Mouse (Mus musculus) hindbrain, postnatal 0 days (tissue): ENCODE results near the gene Mtss1l. TPM values are rescaled to one million over a fixed set of nuclear protein-coding genes. Genes with fewer than 3 reads are reported as not detected.
A peak's percentile ranks its signal among the peaks of the same experiment; 100 is the strongest.

Source experiments
- ATAC-seq: fragments of 200-750 bp; cut with Nextera tagmentation; 2 replicates; pipeline ENCODE4 v1.8.0; 2017; ENCODE audit warnings: mild to moderate bottlenecking, moderate TSS enrichment, moderate library complexity
- DNase-seq: peaks from one replicate; pipeline ENCODE4 v3.0.0-alpha.2; 2015; ENCODE audit warnings: low spot score
- H3K27ac ChIP-seq: fragments of 300-500 bp; sonication (generic); 2 replicates; pipeline ENCODE4 v1.5.1; 2014; ENCODE audit warnings: mild to moderate bottlenecking
- H3K27me3 ChIP-seq: fragments of 300-500 bp; sonication (generic); 2 replicates; pipeline ENCODE4 v1.6.1; 2014; ENCODE audit warnings: low read length, mixed read lengths; ENCODE audit not compliant: insufficient read depth
- H3K36me3 ChIP-seq: fragments of 300-500 bp; sonication (generic); 2 replicates; pipeline ENCODE4 v1.6.1; 2014; ENCODE audit warnings: low read length, mixed read lengths; ENCODE audit not compliant: insufficient read depth
- H3K4me1 ChIP-seq: fragments of 300-500 bp; sonication (generic); 2 replicates; pipeline ENCODE4 v1.6.1; 2014; ENCODE audit warnings: antibody characterized with exemption, low read length, mixed read lengths; ENCODE audit not compliant: insufficient read depth
- H3K4me2 ChIP-seq: fragments of 300-500 bp; sonication (generic); 2 replicates; pipeline ENCODE4 v1.6.1; 2014; ENCODE audit warnings: low read depth, mild to moderate bottlenecking, low read length, moderate library complexity, mixed read lengths
- H3K4me3 ChIP-seq: fragments of 300-500 bp; sonication (generic); 2 replicates; pipeline ENCODE4 v1.5.1; 2014; ENCODE audit warnings: low read length
- H3K9ac ChIP-seq: fragments of 300-500 bp; sonication (generic); replicated peaks from 2 replicates; pipeline ENCODE4 v1.6.1; 2014; ENCODE audit warnings: mild to moderate bottlenecking, low read length, moderate library complexity, mixed read lengths
- H3K9me3 ChIP-seq: fragments of 300-500 bp; sonication (generic); 2 replicates; pipeline ENCODE4 v1.6.1; 2016; ENCODE audit warnings: low read length, mixed read lengths
- CTCF ChIP-seq: IDR thresholded peaks from 2 replicates; pipeline ENCODE4 v1.5.1; 2016; ENCODE audit warnings: antibody characterized with exemption, control low read depth, low read depth
- WGBS: fragments of 180-500 bp; shearing (Covaris S2); extraction: QIAGEN DNeasy Blood & Tissue Kit; methylation state at CpG from one replicate; pipeline ENCODE4 v1.1.7; 2014; 5-methylcytosine and 5-hydroxymethylcytosine counted together
- polyA plus RNA-seq: library from polyadenylated mRNA; unstranded; fragments of >200 nt; fragmentation: Nextera tagmentation; extraction: Ambion mirVana; gene quantifications from 2 replicates; pipeline ENCODE4 v1.2.1, GENCODE M21; 2015
- total RNA-seq: library from RNA; depleted of rRNA; stranded (reverse); fragments of >200 nt; gene quantifications from 2 replicates; pipeline ENCODE4 v1.2.3, GENCODE M21; 2014

Gene Mtss1l
- total and polyA plus RNA-seq, 2 experiments from 2014 or later = 32.9 to 81.0 TPM

DNA sequence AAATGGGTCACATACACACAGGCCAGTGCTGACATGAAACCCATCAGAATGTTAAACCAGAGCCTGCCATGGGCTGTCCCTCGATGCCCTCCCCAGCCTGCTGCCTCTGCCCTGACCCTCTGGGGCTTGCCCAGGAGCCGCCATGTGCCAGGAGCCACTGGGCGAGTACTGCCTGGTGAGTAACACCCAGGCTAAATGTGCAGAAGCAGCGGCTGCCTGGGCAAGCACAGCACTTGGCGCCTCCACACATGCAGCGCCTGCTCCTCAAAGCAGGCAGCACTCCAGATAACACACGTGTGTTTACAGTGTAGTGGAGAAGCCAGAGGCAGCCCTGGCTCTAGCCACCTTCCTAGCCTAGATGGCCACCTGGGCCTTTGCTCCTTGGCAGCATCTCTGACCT is 8.2 kb upstream of the Mtss1l start:
- H3K4me3 ChIP-seq = no peak overlapping the region
- 80% methylated on average over 7 of the region's 7 CpGs for WGBS
- no peaks in the 10 kb centered on the region for H3K27me3 ChIP-seq
- no peaks in the 10 kb centered on the region for H3K9me3 ChIP-seq
- DNase-seq (no peak), ATAC-seq (no peak)
- peaks cover 18% of the 10 kb centered on the region for H3K36me3 ChIP-seq
- TF ChIP-seq CTCF = no peak
- no peak overlapping the region for H3K4me2 ChIP-seq
- H3K9ac ChIP-seq = no peak overlapping the region
- H3K27ac ChIP-seq = no peak overlapping the region
- peaks cover 36% of the 10 kb centered on the region for H3K4me1 ChIP-seq

DNA sequence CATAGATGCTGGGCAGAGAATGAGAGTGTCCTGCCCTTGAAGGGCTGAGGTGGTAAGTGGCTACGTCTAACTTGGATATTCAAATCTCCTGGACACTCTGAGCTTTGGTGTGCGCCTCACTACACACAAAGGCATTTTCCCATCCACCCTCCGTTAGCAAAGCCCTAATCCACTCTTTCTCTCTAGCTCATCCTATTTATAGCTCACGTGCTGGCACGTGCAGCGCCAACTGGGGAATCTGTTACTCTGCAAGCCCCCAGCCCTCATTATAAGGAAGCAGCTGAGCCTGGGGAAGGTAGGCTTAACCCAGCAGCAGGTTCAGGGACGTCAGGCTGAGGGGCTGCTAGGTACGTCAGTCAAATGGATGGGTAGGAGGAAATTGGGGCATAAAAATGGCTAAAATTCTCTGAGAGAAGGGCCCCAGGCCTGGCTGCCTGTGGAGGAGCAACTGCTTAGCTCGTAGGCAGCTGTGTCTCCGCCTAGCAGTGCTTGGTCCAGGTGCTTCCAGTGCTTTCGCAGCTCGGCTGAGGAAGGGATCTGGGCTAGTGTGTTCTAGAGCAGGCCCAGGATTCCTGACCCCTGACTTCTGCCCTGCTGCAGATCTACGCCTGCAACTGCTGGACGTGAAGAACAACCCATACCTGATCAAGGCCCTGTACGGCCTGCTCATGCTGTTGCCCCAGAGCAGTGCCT is 6.3 kb upstream of the Mtss1l start:
- H3K27me3 ChIP-seq = no peaks in the 10 kb centered on the region
- DNase-seq = peak; percentile 71
- 0 out of 2 replicates have a peak, but pooled peaks have one; percentile 19 for ATAC-seq
- TF ChIP-seq CTCF = no peak
- H3K9ac ChIP-seq = peak overlapping the region; percentile 38
- H3K9me3 ChIP-seq = no peaks in the 10 kb centered on the region
- H3K36me3 ChIP-seq = peaks cover 18% of the 10 kb centered on the region
- H3K4me1 ChIP-seq = peaks cover 51% of the 10 kb centered on the region
- WGBS = 53% methylated on average over 15 of the region's 15 CpGs
- H3K4me2 ChIP-seq = no peak overlapping the region
- H3K27ac ChIP-seq = peak overlapping the region; percentile 83
- H3K4me3 ChIP-seq = no peak overlapping the region

DNA sequence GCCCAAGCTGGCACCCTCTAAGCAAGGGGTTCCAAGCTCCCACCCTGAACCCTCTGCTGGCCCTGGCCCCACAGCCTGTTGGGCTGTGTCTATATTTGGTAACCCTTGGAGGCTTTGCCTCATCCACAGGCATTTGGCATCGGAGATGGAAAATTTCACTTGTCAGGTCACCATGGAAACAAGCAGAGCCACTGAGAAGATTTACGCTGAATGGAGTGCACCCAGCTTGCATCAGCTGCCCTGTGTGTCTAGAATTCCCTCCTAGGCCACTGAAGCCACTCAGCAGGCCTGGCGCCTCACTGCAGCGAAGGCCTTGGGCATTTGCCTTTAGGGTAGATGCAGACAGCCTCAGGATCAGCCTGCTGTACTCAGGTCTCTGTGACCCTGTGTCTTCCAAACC is 5.2 kb upstream of the Mtss1l start:
- H3K4me1 ChIP-seq = peaks cover 59% of the 10 kb centered on the region
- ATAC-seq = peak; percentile 76
- H3K9ac ChIP-seq = no peak overlapping the region
- peak; percentile 89 for DNase-seq
- peaks cover 18% of the 10 kb centered on the region for H3K36me3 ChIP-seq
- no peak overlapping the region for H3K4me3 ChIP-seq
- H3K27ac ChIP-seq = peak overlapping the region; percentile 83
- no peaks in the 10 kb centered on the region for H3K27me3 ChIP-seq
- TF ChIP-seq CTCF = no peak
- no peak overlapping the region for H3K4me2 ChIP-seq
- WGBS = 11% methylated on average over 4 of the region's 4 CpGs
- H3K9me3 ChIP-seq = no peaks in the 10 kb centered on the region

DNA sequence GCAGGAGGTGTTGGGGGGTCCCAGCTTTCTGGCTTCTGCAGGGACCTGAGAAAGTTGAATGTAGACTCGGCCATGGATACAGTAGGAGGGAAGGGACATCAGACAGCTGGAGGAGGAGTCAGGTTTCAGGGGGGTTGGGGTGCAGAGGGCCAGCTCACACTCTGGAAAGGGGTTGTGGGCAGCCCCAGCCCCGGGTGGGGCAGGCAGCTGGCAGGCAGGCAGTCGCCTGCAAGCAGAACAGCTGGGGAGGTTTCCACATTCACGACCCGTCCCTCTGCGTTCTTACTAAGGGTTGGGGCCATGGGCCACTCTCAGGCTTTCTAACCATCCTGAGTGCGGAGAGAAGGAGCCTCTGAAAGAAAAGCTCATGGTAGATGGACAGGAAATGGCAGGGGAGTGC is 4.1 kb upstream of the Mtss1l start:
- no peak overlapping the region for H3K4me2 ChIP-seq
- no peak overlapping the region for H3K4me3 ChIP-seq
- H3K36me3 ChIP-seq = peaks cover 11% of the 10 kb centered on the region
- H3K9me3 ChIP-seq = no peaks in the 10 kb centered on the region
- no peaks in the 10 kb centered on the region for H3K27me3 ChIP-seq
- H3K9ac ChIP-seq = no peak overlapping the region
- DNase-seq (no peak), ATAC-seq (no peak)
- no peak for TF ChIP-seq CTCF
- peaks cover 55% of the 10 kb centered on the region for H3K4me1 ChIP-seq
- WGBS = 61% methylated on average over 7 of the region's 7 CpGs
- peak overlapping the region; percentile 83 for H3K27ac ChIP-seq

DNA sequence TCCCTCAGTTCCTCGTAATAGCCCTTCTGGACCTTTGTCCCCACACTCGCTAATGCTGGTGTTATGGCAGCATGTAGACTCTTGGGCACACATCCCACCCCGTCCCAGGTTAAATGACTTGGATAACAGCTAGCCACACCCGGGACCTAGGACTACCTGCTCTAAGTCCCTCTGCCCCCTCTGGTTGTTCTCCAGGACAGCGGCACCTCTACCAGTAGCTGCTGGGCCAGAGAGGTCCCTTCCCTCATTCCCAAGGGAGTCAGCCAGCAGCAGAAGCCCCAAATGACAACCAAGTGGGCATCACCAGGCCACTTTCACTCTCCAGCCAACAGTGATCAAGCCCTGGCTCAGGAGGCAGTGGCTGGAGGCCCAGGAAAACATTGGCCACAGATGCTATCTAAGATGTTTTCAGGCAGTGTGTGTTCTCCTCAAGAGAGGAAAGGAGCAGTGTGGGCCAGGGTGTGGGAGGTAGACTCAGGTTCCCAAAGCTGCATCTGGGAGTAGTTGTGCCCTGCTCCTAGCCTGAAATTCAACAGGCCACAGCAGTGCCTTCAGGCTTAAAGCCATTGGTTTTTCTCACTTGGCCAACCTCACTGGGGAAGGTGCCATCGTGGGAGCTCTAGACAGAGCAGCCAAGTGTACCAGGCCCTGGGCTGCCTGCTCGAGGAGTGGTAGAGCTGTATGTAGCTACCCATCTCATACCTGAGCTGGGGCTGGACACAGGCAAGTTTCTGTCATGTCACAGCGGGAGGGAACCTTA is 2.9 kb upstream of the Mtss1l start:
- TF ChIP-seq CTCF = no peak
- Histone ChIP-seq H3K36me3 (peaks cover 3% of the 10 kb centered on the region; the same call in 1 of the 2 replicates), H3K9ac (0 out of 2 replicates have a peak overlapping the region, but pooled peaks have one; percentile 28), H3K27ac (peak overlapping the region; percentile 98), H3K4me2 (no peak overlapping the region), H3K27me3 (no peaks in the 10 kb centered on the region), H3K4me3 (no peak overlapping the region), H3K4me1 (peaks cover 66% of the 10 kb centered on the region), H3K9me3 (no peaks in the 10 kb centered on the region)
- no peak for ATAC-seq
- no peak for DNase-seq
- 80% methylated on average over 8 of the region's 8 CpGs for WGBS

DNA sequence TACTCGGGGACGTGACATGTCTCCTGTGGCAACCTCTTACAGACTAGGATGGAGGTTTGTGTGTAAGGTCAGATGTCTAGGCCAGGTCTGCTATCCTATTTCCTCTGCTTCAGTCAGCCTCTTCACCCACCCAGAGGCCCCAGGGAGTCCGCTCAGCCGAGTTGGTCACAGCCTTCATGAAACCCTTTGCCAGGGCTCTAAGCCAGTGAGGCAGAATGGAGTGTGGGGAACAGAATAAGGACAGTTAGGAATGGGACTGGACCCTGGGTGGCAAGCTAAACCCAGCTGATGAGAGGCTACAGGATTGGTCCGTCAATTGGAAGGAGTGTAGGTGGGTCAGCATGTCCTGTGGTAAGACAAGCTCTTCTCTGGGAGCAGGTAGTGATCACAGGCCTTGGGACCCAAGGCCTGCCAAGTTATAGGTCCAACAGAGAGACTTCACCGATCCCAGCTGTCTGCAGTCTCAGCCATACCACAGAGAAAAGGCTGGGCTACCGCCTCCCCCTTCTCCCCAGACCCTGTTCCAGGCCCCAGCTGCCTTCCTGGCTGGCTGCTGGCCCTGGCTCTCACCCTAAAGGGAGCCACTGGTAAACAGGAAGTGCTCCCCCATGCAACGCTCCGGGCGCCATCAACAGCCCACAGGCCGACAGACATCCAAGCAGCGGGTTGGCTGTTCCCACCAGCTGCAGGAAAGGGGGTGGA is 2.2 kb upstream of the Mtss1l start:
- 26% methylated on average over 12 of the region's 12 CpGs for WGBS
- TF ChIP-seq CTCF = no peak; the same call in 1 of the 2 replicates
- H3K27ac ChIP-seq = peak overlapping the region; percentile 98
- H3K36me3 ChIP-seq = no peaks in the 10 kb centered on the region
- no peaks in the 10 kb centered on the region for H3K27me3 ChIP-seq
- ATAC-seq = peak; percentile 33
- H3K9ac ChIP-seq = peak overlapping the region; percentile 28; the same call in 1 of the 2 replicates
- peaks cover 73% of the 10 kb centered on the region for H3K4me1 ChIP-seq
- H3K4me2 ChIP-seq = 0 out of 2 replicates have a peak overlapping the region, but pooled peaks have one; percentile 81
- no peak overlapping the region for H3K4me3 ChIP-seq
- peak; percentile 78 for DNase-seq
- H3K9me3 ChIP-seq = no peaks in the 10 kb centered on the region
